Mouse (Mus musculus) cerebellum, postnatal 10 days (tissue): ENCODE measurements around the gene Ms4a4c.
"Not testable (repeated sequence)": the region's sequence is repeated elsewhere in the genome, so short reads cannot be mapped to it uniquely, and the experiment has no call there.

Experiments
- DNase-seq, 2 experiments: peaks; one replicate each; pipeline ENCODE4 v3.0.0; 2021; ENCODE audit warnings: mixed read lengths in 2 of 2

The Ms4a4c gene

GRCm38 (mm10) chr19:11466471-11466870 lies 61.9 kb downstream of the Ms4a4c start:
- no peak for DNase-seq

- not testable (repeated sequence) for DNase-seq
Measured at GRCm38 (mm10) chr19:11468361-11468760, 63.8 kb downstream of the Ms4a4c start.

- not testable (repeated sequence) for DNase-seq
Measured at GRCm38 (mm10) chr19:11469215-11469614, 64.6 kb downstream of the Ms4a4c start, which contains the start of gene Ms4a6c. Ms4a6c (plus strand) TSS chr19:11469366.
